Mouse (Mus musculus) kidney, postnatal 0 days (tissue): ENCODE measurements around the gene Dst. TPM values are rescaled to one million over a fixed set of nuclear protein-coding genes. Genes with fewer than 3 reads are reported as not detected.

Experiments
- ATAC-seq: fragments of 200-750 bp; cut with Nextera tagmentation; replicated peaks from 2 replicates; pipeline ENCODE4 v1.8.0; 2017; ENCODE audit warnings: low read depth, moderate number of reproducible peaks, moderate TSS enrichment, moderate library complexity; ENCODE audit not compliant: low FRiP score
- DNase-seq: peaks from one replicate; pipeline ENCODE4 v3.0.0-alpha.2; 2016; ENCODE audit warnings: low spot score
- H3K27ac ChIP-seq: fragments of 300-500 bp; sonication (generic); 2 replicates; pipeline ENCODE4 v1.5.1; 2014; ENCODE audit warnings: mild to moderate bottlenecking
- H3K27me3 ChIP-seq: fragments of 300-500 bp; sonication (generic); 2 replicates; pipeline ENCODE4 v1.6.1; 2014; ENCODE audit warnings: low read length, mixed read lengths; ENCODE audit not compliant: insufficient read depth
- H3K36me3 ChIP-seq: fragments of 300-500 bp; sonication (generic); 2 replicates; pipeline ENCODE4 v1.6.1; 2014; ENCODE audit warnings: low read length, mixed read lengths; ENCODE audit not compliant: insufficient read depth
- H3K4me1 ChIP-seq: fragments of 300-500 bp; sonication (generic); replicated peaks from 2 replicates; pipeline ENCODE4 v1.6.1; 2014; ENCODE audit warnings: antibody characterized with exemption, low read length, mixed read lengths; ENCODE audit not compliant: insufficient read depth
- H3K4me2 ChIP-seq: fragments of 300-500 bp; sonication (generic); 2 replicates; pipeline ENCODE4 v1.6.1; 2014; ENCODE audit warnings: mild to moderate bottlenecking, low read length, moderate library complexity, mixed read lengths
- H3K4me3 ChIP-seq: fragments of 300-500 bp; sonication (generic); replicated peaks from 2 replicates; pipeline ENCODE4 v1.5.1; 2014; ENCODE audit warnings: low read depth, low read length
- H3K9ac ChIP-seq: fragments of 300-500 bp; sonication (generic); 2 replicates; pipeline ENCODE4 v1.6.1; 2014; ENCODE audit warnings: low read depth, low read length
- H3K9me3 ChIP-seq: fragments of 300-500 bp; sonication (generic); replicated peaks from 2 replicates; pipeline ENCODE4 v1.6.1; 2016; ENCODE audit warnings: low read length, inconsistent platforms, mixed read lengths
- CTCF ChIP-seq: IDR thresholded peaks from 2 replicates; pipeline ENCODE4 v1.5.1; 2016; ENCODE audit warnings: antibody characterized with exemption, low read depth, mild to moderate bottlenecking, moderate library complexity
- WGBS: fragments of 180-500 bp; shearing (Covaris S2); extraction: QIAGEN DNeasy Blood & Tissue Kit; methylation state at CpG from one replicate; pipeline ENCODE4 v1.1.7; 2014; 5-methylcytosine and 5-hydroxymethylcytosine counted together
- polyA plus RNA-seq: library from polyadenylated mRNA; unstranded; fragments of >200 nt; fragmentation: Nextera tagmentation; extraction: Ambion mirVana; gene quantifications from 2 replicates; pipeline ENCODE4 v1.2.1, GENCODE M21; 2015

Gene Dst
- polyA plus RNA-seq, 1 experiment from 2014 or later: 22.4 TPM

DNA sequence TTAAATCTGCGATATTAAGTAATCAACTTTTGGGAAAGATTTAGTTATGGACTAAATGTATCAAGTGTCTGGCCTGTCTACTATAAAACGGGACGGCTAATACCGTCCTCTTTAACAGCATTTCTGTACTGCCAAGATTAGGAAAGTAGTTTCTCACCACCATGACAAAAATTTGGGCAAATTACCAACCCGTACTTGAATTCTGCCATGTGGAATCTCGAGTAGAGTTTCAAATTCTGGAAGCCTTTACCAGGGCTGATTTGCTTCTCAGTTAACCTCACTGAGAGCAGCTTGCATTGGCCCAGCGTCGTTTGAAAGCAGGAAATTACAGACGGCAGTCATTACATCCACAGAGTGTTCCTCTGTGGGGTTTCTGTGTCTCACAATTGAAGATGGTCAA, 310.8 kb downstream of the Dst start:
- ATAC-seq (no peak), DNase-seq (no peak)
- H3K4me3 ChIP-seq: no peak overlapping the region

GRCm38 (mm10) chr1:34220094-34220601, 312.1 kb downstream of the Dst start:
- peaks cover 26% of the 10 kb centered on the region for H3K36me3 ChIP-seq
- 90% methylated on average over 11 of the region's 11 CpGs for WGBS
- H3K27ac ChIP-seq: no peak overlapping the region
- H3K4me3 ChIP-seq: no peak overlapping the region
- no peaks in the 10 kb centered on the region for H3K9me3 ChIP-seq
- H3K4me2 ChIP-seq: no peak overlapping the region
- TF ChIP-seq CTCF: no peak
- DNase-seq: no peak
- no peak for ATAC-seq
- H3K27me3 ChIP-seq: no peaks in the 10 kb centered on the region
- H3K4me1 ChIP-seq: no peaks in the 10 kb centered on the region
- H3K9ac ChIP-seq: no peak overlapping the region

More for the DNA sequence above, 310.8 kb downstream of the Dst start:
- Histone ChIP-seq H3K4me2 (no peak overlapping the region), H3K27me3 (no peaks in the 10 kb centered on the region), H3K27ac (no peak overlapping the region), H3K9ac (no peak overlapping the region), H3K4me1 (no peaks in the 10 kb centered on the region), H3K36me3 (peaks cover 31% of the 10 kb centered on the region), H3K9me3 (no peaks in the 10 kb centered on the region)
- TF ChIP-seq CTCF: no peak
- WGBS: 85% methylated on average over 9 of the region's 9 CpGs

- H3K4me3 ChIP-seq: no peak overlapping the region
- 89% methylated on average over 11 of the region's 11 CpGs for WGBS
Observed at GRCm38 (mm10) chr1:34223866-34224265, 315.8 kb downstream of the Dst start.

GRCm38 (mm10) chr1:34227676-34228075, 319.7 kb downstream of the Dst start:
- TF ChIP-seq CTCF: no peak
- WGBS: 60% methylated on average over 8 of the region's 8 CpGs
- ATAC-seq (no peak), DNase-seq (peak; percentile 54)
- Histone ChIP-seq H3K9me3 (no peaks in the 10 kb centered on the region), H3K4me3 (no peak overlapping the region), H3K4me2 (no peak overlapping the region), H3K9ac (no peak overlapping the region), H3K4me1 (no peaks in the 10 kb centered on the region), H3K36me3 (peaks cover 19% of the 10 kb centered on the region), H3K27ac (no peak overlapping the region), H3K27me3 (no peaks in the 10 kb centered on the region)

More at GRCm38 (mm10) chr1:34223866-34224265, 315.8 kb downstream of the Dst start:
- H3K9me3 ChIP-seq: no peaks in the 10 kb centered on the region
- no peak for ATAC-seq
- no peaks in the 10 kb centered on the region for H3K4me1 ChIP-seq
- DNase-seq: no peak
- H3K4me2 ChIP-seq: no peak overlapping the region
- H3K9ac ChIP-seq: no peak overlapping the region
- H3K27ac ChIP-seq: no peak overlapping the region
- TF ChIP-seq CTCF: no peak
- H3K27me3 ChIP-seq: no peaks in the 10 kb centered on the region
- H3K36me3 ChIP-seq: peaks cover 23% of the 10 kb centered on the region

DNA sequence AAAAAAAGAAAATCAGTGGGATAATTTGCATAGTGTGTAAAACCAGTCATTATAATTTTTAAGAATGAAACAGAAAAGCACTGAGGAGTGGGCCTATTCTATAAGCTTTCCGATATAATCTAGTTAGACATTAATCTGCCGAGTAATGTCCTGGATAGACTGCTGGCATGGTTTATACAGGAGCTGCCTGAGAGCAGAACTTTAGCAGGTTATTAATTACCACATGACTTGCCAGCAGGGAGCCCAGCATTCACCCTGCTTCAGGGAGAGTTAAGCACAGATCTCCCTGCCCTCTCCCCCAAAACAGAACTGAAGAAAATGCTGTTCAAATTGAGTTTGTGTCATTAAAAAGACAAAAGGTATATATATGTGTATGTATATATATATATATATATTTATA, 323.0 kb downstream of the Dst start:
- no peaks in the 10 kb centered on the region for H3K27me3 ChIP-seq
- H3K9me3 ChIP-seq: no peaks in the 10 kb centered on the region
- no peak overlapping the region for H3K4me3 ChIP-seq
- WGBS: 68% methylated on average over 2 of the region's 2 CpGs
- no peak overlapping the region for H3K4me2 ChIP-seq
- H3K36me3 ChIP-seq: peaks cover 11% of the 10 kb centered on the region; the same call in 1 of the 2 replicates
- no peak for DNase-seq
- peaks cover 3% of the 10 kb centered on the region; the same call in 1 of the 2 replicates for H3K4me1 ChIP-seq
- TF ChIP-seq CTCF: no peak
- H3K9ac ChIP-seq: no peak overlapping the region
- H3K27ac ChIP-seq: no peak overlapping the region
- 0 out of 2 replicates have a peak, but pooled peaks have one; percentile 29 for ATAC-seq

DNA sequence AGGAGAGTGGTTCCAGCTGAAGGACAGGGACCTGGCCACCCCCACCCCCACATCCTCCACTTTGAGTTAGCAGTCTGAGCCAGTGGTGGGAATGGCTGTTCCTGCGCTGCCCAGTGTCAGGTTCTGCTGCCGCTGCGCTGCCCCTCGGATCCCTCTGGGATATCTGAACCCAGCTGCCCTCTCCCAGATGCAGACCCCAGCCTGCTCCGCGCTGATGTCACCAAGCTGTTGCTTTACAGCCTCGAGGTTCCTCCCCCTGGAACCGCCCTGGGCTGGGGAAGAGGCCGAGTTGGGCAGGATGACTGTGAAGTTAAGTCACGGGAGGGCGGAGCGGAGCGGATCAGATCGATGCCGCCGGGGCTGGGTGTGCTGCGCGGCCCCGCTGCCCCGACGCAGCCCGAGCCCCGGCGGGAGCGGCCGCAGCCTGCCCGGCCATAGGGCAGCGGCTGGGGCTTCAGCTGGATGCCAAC, 328.3 kb downstream of the Dst start:
- peak overlapping the region; percentile 65 for H3K9ac ChIP-seq
- TF ChIP-seq CTCF: no peak
- DNase-seq (peak; percentile 85), ATAC-seq (peak; percentile 86)
- no peaks in the 10 kb centered on the region for H3K27me3 ChIP-seq
- H3K27ac ChIP-seq: peak overlapping the region; percentile 37
- peak overlapping the region; percentile 71 for H3K4me2 ChIP-seq
- H3K4me3 ChIP-seq: peak overlapping the region; percentile 41
- H3K36me3 ChIP-seq: peaks cover 5% of the 10 kb centered on the region; the same call in 1 of the 2 replicates
- peaks cover 12% of the 10 kb centered on the region; the same call in 1 of the 2 replicates for H3K4me1 ChIP-seq
- H3K9me3 ChIP-seq: no peaks in the 10 kb centered on the region
- WGBS: under 1% methylated on average over 28 of the region's 28 CpGs
